Mouse (Mus musculus): Measurements from ENCODE around the gene Diablo.

Gene Diablo

DNA sequence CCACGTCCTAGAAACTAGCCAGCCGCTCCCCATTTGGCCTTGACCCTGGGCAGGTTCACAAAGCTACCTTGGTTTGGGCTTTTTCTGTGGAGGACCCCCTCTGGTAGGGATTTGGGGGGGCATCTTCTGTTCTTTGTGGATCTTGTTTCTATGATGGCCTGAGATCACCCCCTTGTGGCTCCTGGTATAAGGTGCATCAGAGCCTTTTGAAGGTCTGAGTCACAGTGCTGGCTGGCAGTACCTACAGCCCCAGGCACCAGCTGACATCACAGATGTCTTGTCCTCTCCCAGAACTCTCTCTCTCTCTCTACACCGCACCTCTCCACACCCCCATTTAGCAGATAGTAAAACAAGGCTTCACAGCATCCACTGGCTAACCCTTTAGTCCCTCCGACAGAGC, 24.3 kb downstream of the Diablo start:
- peak; percentile 41 for DNase-seq

DNA sequence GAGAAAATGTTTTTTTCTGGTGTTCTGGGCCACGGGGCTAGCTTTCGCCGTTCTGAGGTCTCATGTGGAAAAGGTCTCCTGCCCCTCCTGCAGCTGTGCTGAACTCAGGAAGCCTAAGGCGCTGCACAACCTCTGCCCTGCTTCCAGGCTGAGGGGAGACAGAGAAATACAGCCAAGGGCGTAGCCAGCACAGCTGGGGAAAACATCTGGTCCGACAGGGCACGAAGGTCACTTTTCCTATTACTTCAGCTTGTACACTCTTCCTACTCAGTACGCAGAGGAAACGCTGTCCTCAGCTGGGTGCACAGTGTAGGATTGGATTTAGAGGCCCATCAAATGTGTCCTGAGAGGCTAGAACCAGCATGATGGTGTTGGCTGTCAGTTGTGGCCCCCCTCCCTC, 34.0 kb downstream of the Diablo start:
- no peak for DNase-seq

DNA sequence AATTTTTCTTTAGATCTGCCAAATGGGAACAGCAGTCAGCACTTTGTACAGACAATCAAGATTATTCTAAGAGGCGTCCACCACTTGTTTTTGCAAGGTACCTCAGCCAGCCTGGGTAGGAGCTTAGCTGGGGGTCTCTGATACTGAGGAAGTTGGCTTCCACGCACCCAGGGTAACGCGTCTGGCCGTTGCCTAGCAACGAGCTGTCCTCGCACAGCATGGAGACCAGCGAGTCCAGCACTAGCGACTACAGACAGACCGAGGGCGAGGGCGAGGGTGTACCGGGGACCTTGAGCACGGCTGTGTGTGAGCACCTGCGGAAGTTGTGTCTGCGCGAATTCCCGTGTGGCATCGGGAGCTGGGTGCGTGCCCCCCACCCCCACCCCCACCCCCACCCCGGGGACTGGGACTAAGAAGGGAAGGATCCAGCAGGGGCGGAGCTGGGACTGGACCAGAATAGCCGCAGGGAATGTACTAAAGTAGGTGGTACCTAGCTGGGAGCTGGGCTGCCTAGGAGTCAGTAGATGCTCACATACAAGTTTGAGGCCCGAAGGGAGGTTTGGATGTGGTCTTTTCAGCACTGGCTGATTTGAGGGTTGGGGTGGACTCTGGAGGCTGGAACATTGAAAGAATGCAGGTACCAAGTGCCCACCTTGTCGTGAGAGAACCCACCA, 34.7 kb downstream of the Diablo start, which contains the start of the genes Lrrc43 and Il31:
TSS of gene Lrrc43 (plus strand) at position 194 of the 674 bp plus-strand sequence.
TSS of gene Il31 (minus strand) at position 378 of the 674 bp plus-strand sequence.
- no peak for DNase-seq

DNA sequence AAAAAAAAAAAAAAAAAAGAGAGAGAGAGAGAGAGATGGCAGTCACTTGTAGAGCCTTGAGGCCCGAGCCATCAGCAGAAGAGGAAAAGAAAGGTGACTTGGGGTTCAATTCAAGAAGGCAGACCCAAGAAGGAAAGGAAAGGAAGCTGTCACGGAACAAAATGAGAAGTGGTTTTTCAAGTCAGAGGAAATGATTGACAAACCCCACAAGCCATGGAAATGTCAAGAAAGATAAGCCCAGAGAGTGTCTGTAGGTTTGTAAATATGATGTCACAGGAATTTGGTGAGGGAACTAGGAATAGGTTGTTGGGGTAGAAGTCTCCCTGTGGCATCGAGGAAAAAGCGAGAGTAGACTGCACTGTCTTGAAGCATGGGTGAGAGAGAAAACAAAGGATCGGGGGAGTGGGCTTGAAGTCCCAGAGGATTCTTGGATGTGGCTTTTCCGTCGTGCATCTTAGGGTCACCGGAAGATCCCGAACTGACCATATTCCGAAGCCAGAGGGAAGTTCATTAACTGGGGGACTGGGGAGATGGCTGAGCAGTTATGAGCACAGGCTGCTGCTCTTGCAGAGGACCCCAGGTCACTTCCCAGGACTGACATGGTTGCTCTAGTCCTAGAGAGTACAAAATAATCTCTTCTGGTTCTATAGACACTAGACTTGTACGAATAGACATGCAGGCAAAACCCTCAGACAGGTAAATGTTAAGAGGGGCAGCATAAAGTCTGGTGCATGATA, 36.1 kb downstream of the Diablo start:
- DNase-seq = no peak

DNA sequence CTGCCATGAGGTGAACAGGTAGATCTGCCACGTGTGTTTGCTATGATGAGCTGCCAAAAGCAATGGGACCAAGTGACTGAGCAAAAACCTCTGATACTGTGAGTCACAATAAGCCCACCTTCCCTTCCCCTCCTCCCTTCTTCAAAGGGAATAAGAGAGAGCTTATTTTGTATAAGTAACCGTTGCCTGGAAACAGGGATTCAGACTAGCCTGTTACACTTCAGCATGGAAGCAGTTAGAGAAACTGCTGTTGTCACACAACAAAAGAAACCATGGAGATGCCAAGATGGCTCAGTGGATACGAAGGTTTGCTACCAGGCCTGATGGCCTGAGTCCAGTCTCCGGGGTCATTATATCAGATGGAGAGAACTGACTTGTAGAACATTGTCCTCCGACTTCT, 50.2 kb downstream of the Diablo start:
- no peak for DNase-seq

DNA sequence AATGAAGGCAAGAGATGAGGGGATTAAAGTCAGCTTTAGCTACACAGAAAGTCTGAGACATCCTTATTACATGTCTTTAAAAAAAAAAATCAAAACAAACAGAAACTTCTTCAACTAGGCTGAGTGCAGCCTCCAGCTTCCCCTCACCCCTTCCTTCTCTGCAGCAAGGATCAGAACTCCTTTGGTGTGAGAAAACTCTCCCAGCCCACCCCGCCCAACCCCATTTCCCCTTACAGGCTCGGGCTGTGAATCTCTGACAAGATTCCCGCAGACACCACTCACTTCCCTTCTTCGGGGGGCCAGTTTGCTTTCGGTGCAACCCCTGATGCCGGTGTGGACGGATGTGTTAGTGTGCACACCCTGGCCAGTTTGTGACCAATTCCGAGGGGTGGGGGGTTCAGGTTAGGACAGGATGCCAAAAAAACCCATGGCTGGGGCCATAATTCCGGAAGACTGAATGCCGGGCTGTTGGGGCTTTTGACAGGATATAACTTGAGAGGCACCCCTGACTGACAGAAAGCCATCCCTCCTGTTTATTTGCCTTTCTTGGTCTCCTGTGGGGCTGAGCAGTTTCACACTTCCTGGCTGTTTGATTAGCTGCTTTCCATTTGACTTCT, 53.1 kb downstream of the Diablo start:
- DNase-seq = no peak

DNA sequence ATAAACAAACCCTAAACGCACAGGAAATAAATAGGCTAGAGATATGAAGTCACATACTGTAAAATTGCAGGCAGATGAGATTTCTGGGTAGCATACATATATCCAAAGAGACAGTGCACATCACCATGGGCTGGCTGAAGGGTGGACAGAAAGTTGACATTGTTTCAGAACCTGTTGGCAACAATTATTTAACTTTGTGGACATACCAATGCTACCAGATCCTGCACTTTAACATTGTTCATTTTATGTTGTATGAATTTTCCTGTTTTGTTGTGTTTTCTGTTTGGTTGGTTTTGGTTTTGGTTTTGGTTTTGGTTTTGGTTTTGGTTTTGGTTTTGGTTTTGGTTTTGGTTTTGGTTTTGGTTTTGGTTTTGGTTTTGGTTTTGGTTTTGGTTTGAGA, 59.3 kb downstream of the Diablo start:
- no peak for DNase-seq

DNA sequence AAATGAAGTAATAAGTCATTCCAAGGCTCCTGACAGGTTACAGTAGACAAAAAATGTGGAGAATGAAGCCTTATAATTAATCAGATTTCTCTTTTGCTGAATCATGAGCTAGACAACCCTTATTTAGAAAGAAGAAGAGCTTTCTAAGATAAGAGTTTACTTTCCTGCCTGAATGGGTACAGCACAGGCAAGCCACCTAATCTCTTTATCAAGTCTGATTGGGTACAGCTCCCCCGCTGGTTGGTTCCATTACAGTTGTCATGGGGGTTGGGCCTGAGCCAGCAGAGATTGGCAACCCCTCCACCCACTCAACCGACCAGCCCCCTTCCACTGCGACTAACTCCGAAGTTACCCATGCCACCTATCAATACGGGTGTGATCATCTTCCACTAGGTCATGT, 62.6 kb downstream of the Diablo start:
- no peak for DNase-seq

Measured in kidney, postnatal 10 days (tissue).